9 mouse cellular contexts compared by ENCODE assay signal in genomic region chr2:148535562-148536180, GRCm38 (mm10).
DNase-seq lines count a peak whose midpoint lies in the region; ATAC-seq and TF ChIP-seq lines count a peak whose summit lies in the region.
"Had no signal": no experiment of that assay in that cellular context is flagged by ENCODE, and none has a peak within 500 bp of the region (broad histone marks: within the 10 kb centered on the region; RNA-seq: fewer than 3 reads in every experiment).

No protein-coding gene starts in this region.

- intact Hi-C loops in heart, postnatal 25 days (cut with DNase I) = loop anchor here (5.0 to 10.0 kb wide), 3 partner anchors 37 to 128 kb away; partner anchors contain the start of genes Cd93 and Thbd

- TF ChIP-seq EP300 in liver, embryonic 14.5 days (IDR thresholded peaks at IDR 0.05; ENCODE audit: low read depth) = no peak

- H3K9ac ChIP-seq in ES-E14 (ENCODE audit: insufficient read depth, low read depth, low read length, poor library complexity, severe bottlenecking) = no peak overlapping the region
- H3K9ac ChIP-seq in liver, embryonic 14.5 days (replicated peaks) = no peak overlapping the region
- H3K9ac ChIP-seq in forebrain, embryonic 15.5 days (replicated peaks) = no peak overlapping the region
- H3K9ac ChIP-seq: neural tube, embryonic 12.5 days had no signal

- TF ChIP-seq POLR2A in brain, embryonic 14.5 days (IDR thresholded peaks at IDR 0.05; ENCODE audit: borderline replicate concordance, extremely low read depth, insufficient read depth, insufficient read length, poor library complexity, severe bottlenecking) = no peak

- H3K36me3 ChIP-seq in ES-E14 (ENCODE audit: control insufficient read depth, insufficient read depth, low read length, poor library complexity, severe bottlenecking) = no peaks in the 10 kb centered on the region
- H3K36me3 ChIP-seq in liver, embryonic 14.5 days (replicated peaks; ENCODE audit: control insufficient read depth, insufficient read depth, low read depth) = no peaks in the 10 kb centered on the region
- no peaks in the 10 kb centered on the region for H3K36me3 ChIP-seq in forebrain, embryonic 15.5 days
- H3K36me3 ChIP-seq: neural tube, embryonic 12.5 days had no signal

- H3K27me3 ChIP-seq in liver, embryonic 14.5 days (ENCODE audit: control insufficient read depth, insufficient read depth, low read length) = no peaks in the 10 kb centered on the region
- no peaks in the 10 kb centered on the region for H3K27me3 ChIP-seq in forebrain, embryonic 15.5 days
- H3K27me3 ChIP-seq: neural tube, embryonic 12.5 days had no signal

- H3K9me3 ChIP-seq in ES-E14 (ENCODE audit: control insufficient read depth, insufficient read depth, low read depth, low read length) = no peaks in the 10 kb centered on the region
- no peaks in the 10 kb centered on the region for H3K9me3 ChIP-seq in liver, embryonic 14.5 days (ENCODE audit: control insufficient read depth, low read length)
- H3K9me3 ChIP-seq in forebrain, embryonic 15.5 days = no peaks in the 10 kb centered on the region
- H3K9me3 ChIP-seq: neural tube, embryonic 12.5 days had no signal

- peaks cover 0 to 2% of the 10 kb centered on the region in 2 experiments; a peak in 1 of 4 replicates for H3K4me1 ChIP-seq in ES-E14 (ENCODE audit: control insufficient read depth in 2 of 2, insufficient read depth in 2 of 2, low read length in 2 of 2, poor library complexity in 1 of 2)
- peaks cover 0 to 5% of the 10 kb centered on the region in 2 experiments; a peak in 1 of 4 replicates for H3K4me1 ChIP-seq in liver, embryonic 14.5 days (replicated peaks; ENCODE audit: control insufficient read depth in 2 of 2, insufficient read depth in 2 of 2, low read length in 1 of 2)
- no peaks in the 10 kb centered on the region for H3K4me1 ChIP-seq in forebrain, embryonic 15.5 days
- H3K4me1 ChIP-seq: neural tube, embryonic 12.5 days had no signal

- in situ Hi-C loops in ES-E14 (cut with MboI; ENCODE audit: low sequenced_read_pairs in 2 of 2, unreplicated experiment in 2 of 2) = no loop called here

- H3K27ac ChIP-seq in ES-E14 (ENCODE audit: insufficient read depth, low read depth, low read length, poor library complexity, severe bottlenecking) = no peak overlapping the region
- H3K27ac ChIP-seq in liver, embryonic 14.5 days = no peak overlapping the region
- no peak overlapping the region for H3K27ac ChIP-seq in forebrain, embryonic 15.5 days (replicated peaks)
- H3K27ac ChIP-seq: neural tube, embryonic 12.5 days had no signal

- H3K4me3 ChIP-seq in ES-E14 (ENCODE audit: insufficient read depth in 1 of 2, low read depth in 1 of 2, low read length in 2 of 2, poor library complexity in 1 of 2, severe bottlenecking in 1 of 2) = no peak overlapping the region
- H3K4me3 ChIP-seq in liver, embryonic 14.5 days (ENCODE audit: insufficient read depth in 1 of 2, low read depth in 2 of 2, low read length in 2 of 2) = no peak overlapping the region
- no peak overlapping the region for H3K4me3 ChIP-seq in forebrain, embryonic 15.5 days
- H3K4me3 ChIP-seq: neural tube, embryonic 12.5 days had no signal

- no peak for ATAC-seq in liver, embryonic 14.5 days (ENCODE audit: insufficient read depth)
- ATAC-seq in forebrain, embryonic 15.5 days (replicated peaks) = no peak

- 55% methylated on average over 5 of the region's 5 CpGs for WGBS in liver, embryonic 14.5 days (ENCODE audit: insufficient replicate concordance)
- WGBS in forebrain, embryonic 15.5 days = 51% methylated on average over 5 of the region's 5 CpGs

- H3K4me2 ChIP-seq in liver, embryonic 14.5 days (ENCODE audit: low read depth) = no peak overlapping the region
- no peak overlapping the region for H3K4me2 ChIP-seq in forebrain, embryonic 15.5 days (replicated peaks)
- H3K4me2 ChIP-seq: neural tube, embryonic 12.5 days had no signal

- peak; percentile 36; the same call in 1 of the 2 replicates for TF ChIP-seq CTCF in brain, embryonic 14.5 days (IDR thresholded peaks at IDR 0.05; ENCODE audit: borderline replicate concordance, extremely low read depth, insufficient read depth, insufficient read length)
- TF ChIP-seq CTCF in liver, embryonic 14.5 days (IDR thresholded peaks at IDR 0.05; ENCODE audit: low read depth) = peak; percentile 56

- peak; percentile 37 for DNase-seq in layer of hippocampus, adult 11-12 months (ENCODE audit: low spot score)
- DNase-seq in layer of hippocampus, adult 9-10 months (ENCODE audit: low spot score) = no peak
- peak; percentile 25 for DNase-seq in ES-E14 (ENCODE audit: low read depth, low spot score)
- DNase-seq in brain, embryonic 14.5 days (ENCODE audit: low read depth) = peak; percentile 34
- DNase-seq in heart, postnatal 25 days (ENCODE audit: low spot score) = peak; percentile 33
- DNase-seq in liver, embryonic 14.5 days (ENCODE audit: low read depth in 3 of 3, low spot score in 3 of 3) = no peak
- peak; percentile 24 to 61 for DNase-seq in spleen, postnatal 10 days (ENCODE audit: low spot score in 2 of 2)

TF ChIP-seq in ES-E14, 5 proteins besides CTCF, POLR2A, EP300 and RAD21:
- TF ChIP-seq ZC3H11A (IDR thresholded peaks at IDR 0.05; ENCODE audit: borderline replicate concordance, low read depth, low read length) = no peak
- no peak for TF ChIP-seq MAFK (IDR thresholded peaks at IDR 0.05; ENCODE audit: insufficient read depth, low read depth, low read length)
- TF ChIP-seq ZNF384 (IDR thresholded peaks at IDR 0.05; ENCODE audit: low read depth, low read length) = no peak
- no peak for TF ChIP-seq HCFC1 (IDR thresholded peaks at IDR 0.05; ENCODE audit: borderline replicate concordance, insufficient read depth, low read length)
- TF ChIP-seq CHD2 (IDR thresholded peaks at IDR 0.05; ENCODE audit: low read depth, low read length) = no peak
TF ChIP-seq in ES-E14: peak in this region for 0.

Comparison
In these comparisons a context has a peak if more than half of its experiments do, and no peak if none do; other contexts are left out.
1. DNase-seq: peak in layer of hippocampus, adult 11-12 months (single experiment), ES-E14 (single experiment), brain, embryonic 14.5 days (single experiment), heart, postnatal 25 days (single experiment) and spleen, postnatal 10 days (2 of 2); none in layer of hippocampus, adult 9-10 months (single experiment) and liver, embryonic 14.5 days (0 of 3).